Mouse (Mus musculus) intestine, postnatal 0 days (tissue): ENCODE results near the gene Mob3b. TPM values are rescaled to one million over a fixed set of nuclear protein-coding genes. Genes with fewer than 3 reads are reported as not detected.

Experiments used
- ATAC-seq: fragments of 200-750 bp; cut with Nextera tagmentation; 2 replicates; pipeline ENCODE4 v1.8.0; 2017; ENCODE audit warnings: mild to moderate bottlenecking, moderate TSS enrichment, moderate library complexity
- H3K27ac ChIP-seq: fragments of 300-500 bp; sonication (generic); 2 replicates; pipeline ENCODE4 v1.5.1; 2014; ENCODE audit warnings: mild to moderate bottlenecking, low read depth, low read length, moderate library complexity
- H3K27me3 ChIP-seq: fragments of 300-500 bp; sonication (generic); replicated peaks from 2 replicates; pipeline ENCODE4 v1.6.1; 2014; ENCODE audit warnings: low read length, mixed read lengths; ENCODE audit not compliant: control insufficient read depth, insufficient read depth
- H3K36me3 ChIP-seq: fragments of 300-500 bp; sonication (generic); 2 replicates; pipeline ENCODE4 v1.6.1; 2014; ENCODE audit warnings: mild to moderate bottlenecking, moderate library complexity; ENCODE audit not compliant: control insufficient read depth, insufficient read depth
- H3K4me1 ChIP-seq: fragments of 300-500 bp; sonication (generic); replicated peaks from 2 replicates; pipeline ENCODE4 v1.6.1; 2014; ENCODE audit warnings: antibody characterized with exemption, low read length, mixed read lengths; ENCODE audit not compliant: control insufficient read depth, insufficient read depth
- H3K4me2 ChIP-seq: fragments of 300-500 bp; sonication (generic); replicated peaks from 2 replicates; pipeline ENCODE4 v1.6.1; 2014; ENCODE audit warnings: low read depth, mild to moderate bottlenecking, moderate library complexity
- H3K4me3 ChIP-seq: fragments of 300-500 bp; sonication (generic); 2 replicates; pipeline ENCODE4 v1.5.1; 2014; ENCODE audit warnings: low read depth, low read length
- H3K9ac ChIP-seq: fragments of 300-500 bp; sonication (generic); 2 replicates; pipeline ENCODE4 v1.6.1; 2014; ENCODE audit warnings: mild to moderate bottlenecking, low read depth, low read length
- H3K9me3 ChIP-seq: fragments of 300-500 bp; sonication (generic); 2 replicates; pipeline ENCODE4 v1.6.1; 2016; ENCODE audit warnings: mixed run types; ENCODE audit not compliant: control insufficient read depth
- CTCF ChIP-seq: sonication (generic); IDR thresholded peaks from 2 replicates; pipeline ENCODE4 v1.5.1; 2016; ENCODE audit warnings: low read depth, mild to moderate bottlenecking, control low read depth, antibody characterized with exemption, moderate library complexity
- WGBS: fragments of 180-500 bp; shearing (Covaris S2); extraction: QIAGEN DNeasy Blood & Tissue Kit; methylation state at CpG from one replicate; pipeline ENCODE4 v1.1.7; 2014; 5-methylcytosine and 5-hydroxymethylcytosine counted together
- polyA plus RNA-seq: library from polyadenylated mRNA; unstranded; fragments of >200 nt; fragmentation: Nextera tagmentation; extraction: Ambion mirVana; gene quantifications from 2 replicates; pipeline ENCODE4 v1.2.1, GENCODE M21; 2015

Gene Mob3b
- polyA plus RNA-seq = 21.0 and 21.2 TPM in 2 replicates

DNA sequence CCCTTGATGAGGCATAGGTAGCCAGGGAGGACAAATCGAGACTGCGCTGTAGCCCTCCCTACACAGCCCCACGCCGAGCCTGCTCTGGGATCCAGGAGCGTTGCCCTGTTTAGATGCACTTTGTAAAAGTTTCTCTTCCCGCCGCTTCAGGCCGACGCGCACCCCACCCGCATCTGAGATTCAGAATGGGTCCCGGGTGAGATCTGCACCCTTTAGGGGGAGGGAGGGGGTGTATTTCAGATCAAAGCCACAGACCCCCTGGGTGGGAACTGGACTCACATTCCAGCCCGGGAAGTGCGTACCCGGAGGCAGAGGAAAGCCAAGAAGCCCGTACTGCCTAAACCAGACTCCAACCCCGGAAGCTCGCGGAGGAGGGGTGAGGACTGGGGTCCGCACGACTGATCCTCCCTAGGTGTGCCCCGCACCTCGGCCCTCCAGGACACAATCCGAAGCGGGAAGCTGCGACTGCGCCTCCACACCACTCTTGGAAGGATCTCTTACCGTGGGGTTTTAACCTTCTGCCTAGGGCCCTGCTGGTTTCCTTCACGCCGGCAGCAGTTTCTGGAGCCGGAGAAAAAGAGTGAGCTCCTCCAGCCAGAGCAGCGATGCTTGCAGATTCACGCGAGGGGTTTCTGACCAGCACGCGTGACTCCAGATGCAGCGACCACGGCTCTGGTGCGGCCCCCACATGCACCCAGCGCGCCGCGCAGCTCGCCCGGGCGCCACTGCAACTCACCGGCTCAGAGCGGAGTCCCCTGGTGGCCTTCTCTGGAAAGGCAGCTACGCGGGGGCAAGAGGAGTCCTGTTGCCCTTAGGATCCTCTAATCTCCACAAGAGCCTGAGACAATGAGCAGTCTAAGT is at the start of gene Mob3b:
Gene Mob3b (minus strand): TSS at position 734 of the 861 bp plus-strand sequence.
- Histone ChIP-seq H3K9ac (peak within 1 kb of the TSS; percentile 78), H3K27ac (peak within 1 kb of the TSS; percentile 93), H3K4me1 (0 out of 2 replicates have a peak, but pooled peaks cover 7% of the 10 kb centered on the region), H3K36me3 (no peaks in the 10 kb centered on the region), H3K4me2 (peak within 1 kb of the TSS; percentile 87), H3K27me3 (no peaks in the 10 kb centered on the region), H3K9me3 (no peaks in the 10 kb centered on the region), H3K4me3 (peak within 1 kb of the TSS; percentile 78)
- under 1% methylated on average over 50 of the region's 50 CpGs for WGBS
- ATAC-seq = peak; percentile 62
- TF ChIP-seq CTCF = peak; percentile 96

GRCm38 (mm10) chr4:35204659-35205058 is 47.4 kb upstream of the Mob3b start:
- ATAC-seq = peak; percentile 22; the same call in 1 of the 2 replicates
- no peak for TF ChIP-seq CTCF
- 33% methylated on average over 7 of the region's 7 CpGs for WGBS

DNA sequence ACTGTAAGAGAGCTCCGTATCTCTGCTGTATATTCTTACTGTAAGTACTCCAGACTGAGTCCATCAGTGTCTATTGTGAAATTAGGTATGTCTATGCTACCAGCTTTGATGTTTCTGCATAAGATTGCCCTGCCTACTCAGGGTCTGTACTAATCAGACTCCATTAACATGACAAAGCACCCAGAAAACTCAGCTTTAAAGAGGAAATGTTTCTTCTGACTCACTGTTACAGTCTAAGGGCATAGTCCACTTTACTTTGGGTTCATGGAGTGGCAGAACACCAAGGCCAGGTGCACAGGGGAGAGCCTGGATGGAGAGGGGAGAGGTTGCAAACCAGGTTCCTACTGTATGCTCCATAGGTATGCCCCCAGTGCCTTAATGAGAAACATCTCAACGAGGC is 46.4 kb upstream of the Mob3b start:
- Histone ChIP-seq H3K4me3 (no peak overlapping the region), H3K27me3 (no peaks in the 10 kb centered on the region), H3K4me2 (no peak overlapping the region), H3K4me1 (0 out of 2 replicates have a peak, but pooled peaks cover 3% of the 10 kb centered on the region), H3K36me3 (peaks cover 7% of the 10 kb centered on the region; the same call in 1 of the 2 replicates), H3K27ac (no peak overlapping the region; the same call in none of the 2 replicates), H3K9ac (no peak overlapping the region), H3K9me3 (no peaks in the 10 kb centered on the region)
- ATAC-seq = peak; percentile 93
- WGBS = 77% methylated on average over 2 of the region's 2 CpGs
- no peak for TF ChIP-seq CTCF

More at GRCm38 (mm10) chr4:35204659-35205058, 47.4 kb upstream of the Mob3b start:
- H3K36me3 ChIP-seq = peaks cover 4% of the 10 kb centered on the region; the same call in 1 of the 2 replicates
- no peak overlapping the region for H3K9ac ChIP-seq
- no peak overlapping the region for H3K27ac ChIP-seq
- H3K9me3 ChIP-seq = no peaks in the 10 kb centered on the region
- no peaks in the 10 kb centered on the region for H3K27me3 ChIP-seq
- H3K4me1 ChIP-seq = 0 out of 2 replicates have a peak, but pooled peaks cover 3% of the 10 kb centered on the region
- H3K4me2 ChIP-seq = no peak overlapping the region
- H3K4me3 ChIP-seq = no peak overlapping the region

- Histone ChIP-seq H3K9me3 (no peaks in the 10 kb centered on the region), H3K27ac (no peak overlapping the region), H3K9ac (no peak overlapping the region), H3K4me2 (no peak overlapping the region), H3K4me1 (0 out of 2 replicates have a peak, but pooled peaks cover 3% of the 10 kb centered on the region), H3K36me3 (peaks cover 14% of the 10 kb centered on the region; the same call in 1 of the 2 replicates), H3K27me3 (no peaks in the 10 kb centered on the region), H3K4me3 (no peak overlapping the region)
- 88% methylated on average over 5 of the region's 5 CpGs for WGBS
- TF ChIP-seq CTCF = no peak
- ATAC-seq = no peak
Measured at GRCm38 (mm10) chr4:35201700-35202099, 44.4 kb upstream of the Mob3b start.

DNA sequence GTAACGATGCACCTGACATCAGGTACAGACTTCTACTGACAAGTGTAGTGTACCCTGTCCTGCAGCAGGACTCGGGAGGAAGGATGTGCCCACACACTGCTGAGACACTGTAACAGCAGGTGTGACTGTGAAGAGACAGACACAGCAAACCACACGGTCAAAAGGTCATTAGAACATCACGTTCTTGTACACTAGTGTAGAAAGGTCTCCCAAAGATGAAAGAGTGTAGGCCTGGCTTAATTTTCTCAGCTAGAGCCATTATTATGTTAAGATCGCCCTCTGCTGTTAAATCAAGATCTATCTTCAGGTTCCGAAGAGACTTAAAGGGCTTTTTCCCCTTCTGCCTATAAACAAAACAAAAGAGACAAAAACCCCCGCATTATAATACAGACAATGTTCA is 35.4 kb upstream of the Mob3b start:
- Histone ChIP-seq H3K9ac (no peak overlapping the region), H3K27ac (no peak overlapping the region), H3K36me3 (peaks cover 26% of the 10 kb centered on the region; the same call in 1 of the 2 replicates), H3K9me3 (no peaks in the 10 kb centered on the region), H3K4me1 (no peaks in the 10 kb centered on the region), H3K4me2 (no peak overlapping the region), H3K4me3 (no peak overlapping the region), H3K27me3 (no peaks in the 10 kb centered on the region)
- TF ChIP-seq CTCF = peak; percentile 67
- 44% methylated on average over 7 of the region's 7 CpGs for whole genome bisulfite sequencing
- no peak for ATAC-seq

GRCm38 (mm10) chr4:35189794-35190193 is 32.5 kb upstream of the Mob3b start:
- H3K27ac ChIP-seq = no peak overlapping the region
- no peak overlapping the region for H3K4me2 ChIP-seq
- peaks cover 15% of the 10 kb centered on the region; the same call in 1 of the 2 replicates for H3K36me3 ChIP-seq
- TF ChIP-seq CTCF = no peak
- no peak for ATAC-seq
- no peaks in the 10 kb centered on the region for H3K9me3 ChIP-seq
- no peaks in the 10 kb centered on the region for H3K4me1 ChIP-seq
- H3K4me3 ChIP-seq = no peak overlapping the region
- H3K27me3 ChIP-seq = no peaks in the 10 kb centered on the region
- 80% methylated on average over 5 of the region's 5 CpGs for WGBS
- H3K9ac ChIP-seq = no peak overlapping the region
